Mouse (Mus musculus) kidney, adult 2 months (tissue): ENCODE data around the gene Large2. TPM values are rescaled to one million over a fixed set of nuclear protein-coding genes. Genes with fewer than 3 reads are reported as not detected.

Experiments
- DNase-seq: peaks from one replicate; pipeline ENCODE4 v3.0.0; 2021
- H3K27ac ChIP-seq: fragments of 200-500 bp; 2 replicates; pipeline ENCODE4 v1.5.1; 2012; ENCODE audit warnings: low read depth, low read length, control low read depth, inconsistent platforms; ENCODE audit not compliant: insufficient read depth
- H3K27me3 ChIP-seq: fragments of 200-500 bp; replicated peaks from 2 replicates; pipeline ENCODE4 v1.6.1; 2012; ENCODE audit warnings: mild to moderate bottlenecking, moderate library complexity, low read length, inconsistent platforms; ENCODE audit not compliant: control insufficient read depth, insufficient read depth
- H3K36me3 ChIP-seq: fragments of 200-500 bp; 2 replicates; pipeline ENCODE4 v1.6.1; 2012; ENCODE audit warnings: mild to moderate bottlenecking, moderate library complexity, low read length, inconsistent platforms; ENCODE audit not compliant: control insufficient read depth, insufficient read depth
- H3K4me1 ChIP-seq: fragments of 200-500 bp; 2 replicates; pipeline ENCODE4 v1.6.1; 2011; ENCODE audit warnings: low read length; ENCODE audit not compliant: control insufficient read depth, insufficient read depth
- H3K4me3 ChIP-seq: fragments of 200-500 bp; 2 replicates; pipeline ENCODE4 v1.5.1; 2011; ENCODE audit warnings: mild to moderate bottlenecking, low read depth, low read length, control low read depth; ENCODE audit not compliant: insufficient read depth
- CTCF ChIP-seq: fragments of 200-500 bp; conservative IDR thresholded peaks from 2 replicates; pipeline ENCODE4 v1.5.1; 2011; ENCODE audit warnings: low read depth, mild to moderate bottlenecking, control low read depth, low read length, moderate library complexity, mixed read lengths; ENCODE audit not compliant: insufficient read depth, insufficient read length
- POLR2A ChIP-seq: fragments of 200-500 bp; IDR thresholded peaks from one replicate; pipeline ENCODE4 v1.6.1; 2011; ENCODE audit warnings: low read depth, low read length, control low read depth
- WGBS: fragments of 180-500 bp; shearing (Covaris S2); methylation state at CpG from one replicate; pipeline ENCODE4 v1.1.7; 2018; 5-methylcytosine and 5-hydroxymethylcytosine counted together
- polyA plus RNA-seq: library from polyadenylated mRNA; depleted of rRNA; stranded (reverse); fragments of >200 nt; gene quantifications from 2 replicates; pipeline ENCODE4 v1.2.3, GENCODE M21; 2012

Gene Large2
- polyA plus RNA-seq, 1 experiment, result 54.1 TPM

DNA sequence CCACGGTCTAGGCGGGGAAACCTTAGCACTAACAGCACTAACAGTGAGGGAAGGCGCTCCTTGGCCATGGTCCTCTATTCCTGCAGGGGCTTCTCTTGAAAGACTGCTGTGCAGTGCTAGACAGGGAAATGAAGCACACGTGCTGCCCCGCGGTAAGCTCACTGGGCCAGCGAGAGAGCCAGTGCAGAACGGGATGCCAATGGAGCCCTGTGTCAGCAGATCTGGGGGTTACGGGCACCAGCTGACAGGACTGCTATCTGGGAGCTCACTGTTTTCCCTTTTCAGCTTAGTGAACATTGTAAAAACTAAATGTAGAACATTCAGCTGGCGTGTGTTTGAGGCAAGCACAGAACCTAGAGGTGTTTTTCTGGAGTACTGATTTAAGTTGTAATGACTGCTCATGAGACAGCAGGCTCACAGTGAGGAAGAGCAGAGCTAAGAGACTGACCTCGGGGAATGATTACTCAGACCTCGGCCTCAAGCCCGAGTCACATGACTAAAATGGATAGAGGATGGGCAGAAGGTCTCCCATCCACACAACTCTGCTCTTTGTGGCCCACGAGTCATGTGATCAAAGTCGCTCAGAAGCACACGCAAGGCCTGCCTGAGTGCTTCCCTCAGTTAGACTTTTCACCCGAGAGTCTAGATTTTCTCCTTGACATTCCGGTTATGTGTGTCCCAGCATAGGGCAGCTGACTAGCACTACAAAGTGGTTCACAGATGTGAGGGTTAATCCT lies 33.8 kb upstream of the Large2 start:
- peaks cover 14% of the 10 kb centered on the region; the same call in 1 of the 2 replicates for H3K4me1 ChIP-seq
- peak; percentile 83 for DNase-seq
- H3K27me3 ChIP-seq, result no peaks in the 10 kb centered on the region
- TF ChIP-seq CTCF (no peak), POLR2A (no peak)
- no peak overlapping the region for H3K4me3 ChIP-seq
- peaks cover 2% of the 10 kb centered on the region for H3K36me3 ChIP-seq
- peak overlapping the region; percentile 62 for H3K27ac ChIP-seq
- 68% methylated on average over 18 of the region's 18 CpGs for WGBS

DNA sequence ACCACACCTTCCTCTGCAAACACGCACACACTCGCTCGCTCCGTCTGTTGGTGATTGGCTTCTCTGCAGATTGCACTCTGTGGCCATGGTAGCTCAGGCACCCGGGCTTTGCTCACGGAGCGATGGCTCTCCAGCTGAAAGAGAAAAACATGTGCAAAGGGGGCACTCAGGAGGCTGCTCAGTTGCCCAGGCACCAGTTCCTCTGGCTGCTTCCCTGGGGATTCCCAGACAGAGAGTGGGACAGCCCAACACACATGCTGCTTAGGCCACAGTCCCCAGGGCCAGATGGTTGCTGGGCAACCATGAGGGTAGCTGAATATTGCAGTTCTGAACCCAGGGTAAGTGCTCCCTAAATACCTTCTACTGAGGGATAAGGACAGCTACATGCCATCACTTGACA lies 31.0 kb upstream of the Large2 start:
- no peak overlapping the region for H3K4me3 ChIP-seq
- H3K4me1 ChIP-seq, result peaks cover 28% of the 10 kb centered on the region; the same call in 1 of the 2 replicates
- no peak overlapping the region for H3K27ac ChIP-seq
- TF ChIP-seq POLR2A (no peak), CTCF (no peak)
- H3K36me3 ChIP-seq, result no peaks in the 10 kb centered on the region
- DNase-seq, result no peak
- no peaks in the 10 kb centered on the region for H3K27me3 ChIP-seq
- 94% methylated on average over 7 of the region's 7 CpGs for WGBS

DNA sequence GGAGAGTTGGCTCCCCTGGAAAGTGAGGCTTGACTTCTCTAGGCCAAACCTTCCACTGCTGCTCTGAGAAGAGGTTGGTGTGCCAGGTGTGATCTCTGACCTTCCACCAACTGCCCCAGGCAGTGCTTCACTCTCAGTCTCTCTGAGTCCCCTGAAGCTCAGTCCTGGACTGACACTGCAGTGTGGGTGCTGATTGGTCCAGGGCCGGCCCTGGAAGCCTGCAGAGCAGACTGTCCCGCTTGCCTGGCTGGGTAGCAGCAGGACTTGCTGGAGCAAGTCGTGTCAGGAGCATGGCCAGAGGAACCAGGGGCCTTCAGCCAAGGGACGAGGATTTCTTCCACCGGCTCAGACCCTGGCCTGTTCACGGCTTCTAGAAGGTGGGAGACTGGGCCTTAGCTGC lies 30.1 kb upstream of the Large2 start:
- no peak overlapping the region for H3K27ac ChIP-seq
- H3K4me3 ChIP-seq, result no peak overlapping the region
- TF ChIP-seq CTCF, result no peak
- TF ChIP-seq POLR2A, result no peak
- 76% methylated on average over 6 of the region's 6 CpGs for WGBS
- DNase-seq, result no peak
- H3K27me3 ChIP-seq, result no peaks in the 10 kb centered on the region
- H3K36me3 ChIP-seq, result no peaks in the 10 kb centered on the region
- peaks cover 28% of the 10 kb centered on the region; the same call in 1 of the 2 replicates for H3K4me1 ChIP-seq

DNA sequence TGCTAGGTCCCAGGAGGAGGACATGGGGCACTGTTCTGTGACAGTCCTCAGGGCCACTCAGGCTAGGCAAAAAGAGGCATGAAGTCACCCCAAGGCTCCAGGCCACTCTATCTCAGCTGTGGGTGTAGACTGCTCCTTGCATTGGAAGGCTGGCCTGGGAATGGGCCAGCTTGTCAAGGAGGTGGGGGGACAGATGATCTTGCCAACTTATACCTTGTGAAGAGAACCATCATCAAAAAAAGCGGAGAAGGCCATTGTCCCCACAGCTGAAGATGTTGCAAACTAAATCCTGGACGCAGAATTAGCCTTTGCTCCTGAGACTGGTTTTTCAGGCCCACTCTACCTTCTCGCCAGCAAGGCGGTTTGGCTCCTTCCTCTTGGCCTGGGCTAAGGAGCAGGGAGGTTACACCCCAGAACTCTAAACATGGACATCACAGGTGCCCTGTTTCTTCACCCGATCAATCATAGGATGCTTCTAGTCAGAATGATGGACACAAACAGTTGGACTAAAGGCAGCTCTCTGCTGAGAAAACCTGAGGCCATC lies 29.2 kb upstream of the Large2 start:
- H3K4me3 ChIP-seq, result no peak overlapping the region
- peaks cover 25% of the 10 kb centered on the region; the same call in 1 of the 2 replicates for H3K4me1 ChIP-seq
- H3K36me3 ChIP-seq, result no peaks in the 10 kb centered on the region
- H3K27me3 ChIP-seq, result no peaks in the 10 kb centered on the region
- WGBS, result 86% methylated on average over 5 of the region's 5 CpGs
- TF ChIP-seq CTCF, result no peak
- no peak for TF ChIP-seq POLR2A
- no peak overlapping the region for H3K27ac ChIP-seq
- no peak for DNase-seq

DNA sequence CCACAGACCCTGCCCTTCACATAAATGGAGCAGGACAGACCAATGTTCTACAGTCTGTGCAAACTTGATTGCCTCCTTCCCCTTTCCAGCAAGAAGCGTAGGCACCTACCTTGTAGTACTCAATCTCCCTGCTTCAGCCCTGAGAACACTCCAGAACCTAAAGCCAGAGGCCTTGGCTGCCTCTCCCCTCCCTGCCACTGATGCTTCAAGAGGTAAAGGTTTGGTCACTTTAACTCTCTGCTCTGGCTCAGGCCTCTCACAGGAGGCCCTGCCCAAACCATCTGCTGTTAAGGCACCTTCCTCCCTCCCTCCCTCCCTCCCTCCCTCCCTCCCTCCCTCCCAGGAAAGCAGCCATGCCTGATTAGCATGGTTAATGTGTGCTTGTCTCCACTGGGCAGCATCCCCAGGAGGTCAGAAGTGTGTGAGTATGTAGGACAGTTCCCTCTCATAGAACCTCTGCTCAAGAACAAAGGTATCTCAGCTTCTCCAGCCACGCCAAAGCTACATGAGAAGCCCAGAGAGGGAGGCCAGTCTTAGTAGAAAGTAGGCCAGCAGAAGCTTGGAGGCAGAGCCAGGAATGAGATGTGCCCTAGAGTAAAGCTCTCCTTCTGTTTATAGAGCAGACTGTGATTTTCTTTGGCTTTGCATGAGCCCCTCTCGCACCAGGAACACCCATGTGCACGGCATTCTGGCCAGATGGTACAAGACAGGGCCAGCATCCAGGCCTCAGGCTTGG lies 28.1 kb upstream of the Large2 start:
- TF ChIP-seq CTCF (no peak), POLR2A (no peak)
- DNase-seq, result peak; percentile 80
- no peak overlapping the region for H3K27ac ChIP-seq
- H3K4me1 ChIP-seq, result peaks cover 22% of the 10 kb centered on the region; the same call in 1 of the 2 replicates
- no peaks in the 10 kb centered on the region for H3K27me3 ChIP-seq
- H3K4me3 ChIP-seq, result no peak overlapping the region
- no peaks in the 10 kb centered on the region for H3K36me3 ChIP-seq
- WGBS, result 64% methylated on average over 4 of the region's 4 CpGs

DNA sequence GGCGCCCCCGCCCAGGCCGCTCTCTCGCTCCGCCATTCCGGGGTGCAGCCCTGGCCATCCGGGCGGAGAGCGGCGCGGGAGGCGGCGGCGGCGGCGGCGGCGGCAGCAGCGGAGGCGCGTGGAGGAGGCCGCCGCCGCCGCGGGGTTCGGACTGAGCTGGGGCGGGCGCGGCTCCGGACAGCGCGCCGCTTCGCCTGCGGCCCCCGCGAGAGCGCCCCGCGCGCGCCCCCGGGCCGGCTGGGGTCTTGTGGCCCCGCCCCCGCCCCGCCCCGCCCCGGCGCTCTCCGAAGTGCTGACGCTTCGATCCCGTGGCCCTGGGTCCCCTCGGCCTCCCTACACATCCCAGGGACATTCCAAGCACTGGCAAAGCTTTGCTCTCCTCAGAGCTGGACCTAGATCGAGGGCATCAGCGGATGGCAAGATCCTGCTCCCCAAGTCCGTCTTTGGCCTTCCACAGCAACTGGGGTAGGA lies 26.5 kb upstream of the Large2 start, which contains the start of gene Mapk8ip1:
Mapk8ip1 (minus strand) TSS at position 173 of the 471 bp plus-strand sequence.
- WGBS, result 6% methylated on average over 54 of the region's 59 CpGs
- Histone ChIP-seq H3K4me3 (peak within 1 kb of the TSS; percentile 49), H3K27ac (no peak within 1 kb of the TSS), H3K27me3 (no peaks in the 10 kb centered on the region), H3K36me3 (no peaks in the 10 kb centered on the region), H3K4me1 (peaks cover 17% of the 10 kb centered on the region; the same call in 1 of the 2 replicates)
- peak; percentile 19 for DNase-seq
- TF ChIP-seq POLR2A (no peak), CTCF (no peak)
